Mouse (Mus musculus) ES-Bruce4 (cell line): Measurements from ENCODE around the gene Hoxa13.

Experiments
- CTCF ChIP-seq: IDR thresholded peaks from one replicate; pipeline ENCODE4 v1.8.1; 2011; ENCODE audit warnings: low read depth, low read length
- EP300 ChIP-seq: IDR thresholded peaks from 2 replicates; pipeline ENCODE4 v1.6.1; 2011; ENCODE audit warnings: low read depth, low read length; ENCODE audit not compliant: insufficient read depth
- POLR2A ChIP-seq: IDR thresholded peaks from one replicate; pipeline ENCODE4 v1.8.1; 2011; ENCODE audit warnings: low read length; ENCODE audit not compliant: insufficient read depth

GRCm38 (mm10) chr6:52246403-52246803 lies 14.3 kb downstream of the Hoxa13 start:
- no peak for TF ChIP-seq POLR2A
- no peak for TF ChIP-seq EP300
- no peak for TF ChIP-seq CTCF
